Mouse (Mus musculus): Measurements from ENCODE around the gene Gm8271. TPM values are rescaled to one million over a fixed set of nuclear protein-coding genes. Genes with fewer than 3 reads are reported as not detected.
"Not testable (repeated sequence)": the region's sequence is repeated elsewhere in the genome, so short reads cannot be mapped to it uniquely, and the experiment has no call there.

The Gm8271 gene
- polyA plus RNA-seq (2014; fragmentation: Nextera tagmentation; extraction: Ambion mirVana), result not detected in 2 replicates

DNA sequence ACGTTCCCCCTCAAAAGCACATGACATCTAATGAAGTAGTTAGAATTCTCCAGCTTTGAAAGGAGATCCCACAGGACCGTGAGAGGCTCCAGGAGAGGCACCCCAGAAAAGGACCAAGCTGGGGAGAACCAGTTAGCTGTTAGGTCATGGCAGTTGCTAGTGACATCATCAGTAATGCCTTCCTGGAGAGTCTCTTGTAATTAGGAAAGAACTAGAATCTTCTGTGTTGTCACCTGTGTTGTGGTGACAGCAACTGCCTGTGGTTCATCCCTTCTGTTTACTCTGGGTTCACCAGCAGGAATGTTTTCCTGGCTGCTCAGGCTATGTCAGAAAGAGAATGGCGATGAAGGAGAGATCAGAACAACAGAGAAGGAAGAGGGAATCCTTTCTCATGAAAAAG lies at the start of gene Gm8271:
Gene Gm8271 (plus strand): TSS at position 301 of the 400 bp plus-strand sequence.
- H3K36me3 ChIP-seq (ENCODE audit: insufficient read depth); H3K9me3 ChIP-seq (ENCODE audit: low read depth, low read length); H3K27ac ChIP-seq (ENCODE audit: low read depth); ATAC-seq (ENCODE audit: insufficient read depth); H3K4me1 ChIP-seq (ENCODE audit: insufficient read depth); DNase-seq; H3K4me2 ChIP-seq; H3K27me3 ChIP-seq (ENCODE audit: insufficient read depth, low read length); H3K9ac ChIP-seq; H3K4me3 ChIP-seq (ENCODE audit: low read depth, low read length): not testable (repeated sequence)
- no CpG with 5 or more reads among the region's 3 CpGs for WGBS

- H3K27ac ChIP-seq (ENCODE audit: low read depth); H3K36me3 ChIP-seq (ENCODE audit: insufficient read depth); H3K4me2 ChIP-seq; H3K4me3 ChIP-seq (ENCODE audit: low read depth, low read length); ATAC-seq (ENCODE audit: insufficient read depth); H3K27me3 ChIP-seq (ENCODE audit: insufficient read depth, low read length); DNase-seq; H3K4me1 ChIP-seq (ENCODE audit: insufficient read depth); H3K9me3 ChIP-seq (ENCODE audit: low read depth, low read length); H3K9ac ChIP-seq: not testable (repeated sequence)
- WGBS, result no CpG with 5 or more reads among the region's 1 CpGs
These were observed 21.4 kb upstream of the Gm8271 start, which contains the start of gene Gm3317 for GRCm38 (mm10) chr14:5164235-5164634. Gene Gm3317, plus strand, starts transcription at chr14:5164535.

Other genes with a start within 250 kb of the Gm8271 start
- gene Gm8297, start 201.9 kb upstream of the Gm8271 start, polyA plus RNA-seq (2014; fragmentation: Nextera tagmentation; extraction: Ambion mirVana), result not detected in 2 replicates
- not detected in 2 replicates for gene Gm3298, start 169.9 kb upstream of the Gm8271 start, polyA plus RNA-seq (2014; fragmentation: Nextera tagmentation; extraction: Ambion mirVana)
- not detected in 2 replicates for gene 4930555G01Rik, start 135.2 kb upstream of the Gm8271 start, polyA plus RNA-seq (2014; fragmentation: Nextera tagmentation; extraction: Ambion mirVana)
- 1.5 and 3.0 TPM in 2 replicates for gene Gm8281, start 114.8 kb upstream of the Gm8271 start, polyA plus RNA-seq (2014; fragmentation: Nextera tagmentation; extraction: Ambion mirVana)
- not detected in 2 replicates for gene Gm8279, start 54.3 kb upstream of the Gm8271 start, polyA plus RNA-seq (2014; fragmentation: Nextera tagmentation; extraction: Ambion mirVana)
- gene Gm3317, start 21.3 kb upstream of the Gm8271 start, polyA plus RNA-seq (2014; fragmentation: Nextera tagmentation; extraction: Ambion mirVana), result not detected in 2 replicates
- gene Gm3526, start 74.8 kb downstream of the Gm8271 start, polyA plus RNA-seq (2014; fragmentation: Nextera tagmentation; extraction: Ambion mirVana), result not detected in 2 replicates
- gene Gm3542, start 149.1 kb downstream of the Gm8271 start, polyA plus RNA-seq (2014; fragmentation: Nextera tagmentation; extraction: Ambion mirVana), result not detected in 2 replicates
- gene Gm3500, start 203.3 kb downstream of the Gm8271 start, polyA plus RNA-seq (2014; fragmentation: Nextera tagmentation; extraction: Ambion mirVana), result 0.72 TPM in 1 of 2 replicates, not detected in the other

Measured in lung, embryonic 14.5 days (tissue).